Mouse (Mus musculus): ENCODE data around the gene Btnl10.

Gene Btnl10

GRCm38 (mm10) chr11:58917745-58918366 is at the start of gene Btnl10:
Btnl10 (plus strand) TSS chr11:58917908.
- DNase-seq (ENCODE audit: low spot score in 2 of 2), result peak; percentile 75 to 79

GRCm38 (mm10) chr11:58867954-58868330 is 49.8 kb upstream of the Btnl10 start:
- no peak for DNase-seq (ENCODE audit: low spot score in 2 of 2)

- DNase-seq (ENCODE audit: low spot score in 2 of 2), result no peak
Measured at GRCm38 (mm10) chr11:58870961-58871360, 46.7 kb upstream of the Btnl10 start.

- no peak for DNase-seq (ENCODE audit: low spot score in 2 of 2)
Measured at GRCm38 (mm10) chr11:58883756-58884155, 34.0 kb upstream of the Btnl10 start.

- DNase-seq (ENCODE audit: low spot score in 2 of 2), result no peak
Measured at GRCm38 (mm10) chr11:58890511-58890910, 27.2 kb upstream of the Btnl10 start.

- no peak for DNase-seq (ENCODE audit: low spot score in 2 of 2)
Measured at GRCm38 (mm10) chr11:58894456-58894855, 23.3 kb upstream of the Btnl10 start.

GRCm38 (mm10) chr11:58897485-58897884 is 20.2 kb upstream of the Btnl10 start:
- no peak for DNase-seq (ENCODE audit: low spot score in 2 of 2)

- peak in 1 of 2 experiments; percentile 48 for DNase-seq (ENCODE audit: low spot score in 2 of 2)
Measured at GRCm38 (mm10) chr11:58901080-58901479, 16.6 kb upstream of the Btnl10 start.

- DNase-seq (ENCODE audit: low spot score in 2 of 2), result peak; percentile 98 to 99
Measured at GRCm38 (mm10) chr11:58903511-58904409, 13.9 kb upstream of the Btnl10 start, which contains the start of gene Zfp39. Zfp39 (minus strand) TSS chr11:58904225.

GRCm38 (mm10) chr11:58904410-58904718 is 13.3 kb upstream of the Btnl10 start:
- no peak for DNase-seq (ENCODE audit: low spot score in 2 of 2)

- DNase-seq (ENCODE audit: low spot score in 2 of 2), result peak in 1 of 2 experiments; percentile 32
Measured at GRCm38 (mm10) chr11:58904838-58905237, 12.9 kb upstream of the Btnl10 start.

GRCm38 (mm10) chr11:58913776-58914175 is 3.9 kb upstream of the Btnl10 start:
- DNase-seq (ENCODE audit: low spot score in 2 of 2), result no peak

GRCm38 (mm10) chr11:58914461-58915028 is 3.2 kb upstream of the Btnl10 start:
- peak in 1 of 2 experiments; percentile 43 for DNase-seq (ENCODE audit: low spot score in 2 of 2)

GRCm38 (mm10) chr11:58916879-58917744 is 596 bp upstream of the Btnl10 start:
- DNase-seq (ENCODE audit: low spot score in 2 of 2), result peak; percentile 87 to 95

GRCm38 (mm10) chr11:58918759-58919158 is 1.1 kb downstream of the Btnl10 start:
- no peak for DNase-seq (ENCODE audit: low spot score in 2 of 2)

- no peak for DNase-seq (ENCODE audit: low spot score in 2 of 2)
Measured at GRCm38 (mm10) chr11:58922420-58922819, 4.7 kb downstream of the Btnl10 start.

- no peak for DNase-seq (ENCODE audit: low spot score in 2 of 2)
Measured at GRCm38 (mm10) chr11:58926651-58927050, 8.9 kb downstream of the Btnl10 start.

GRCm38 (mm10) chr11:58927053-58927452 is 9.3 kb downstream of the Btnl10 start:
- no peak for DNase-seq (ENCODE audit: low spot score in 2 of 2)

- peak; percentile 75 to 89 for DNase-seq (ENCODE audit: low spot score in 2 of 2)
Measured at GRCm38 (mm10) chr11:58927790-58928651, 10.3 kb downstream of the Btnl10 start.

GRCm38 (mm10) chr11:58929055-58929454 is 11.3 kb downstream of the Btnl10 start:
- DNase-seq (ENCODE audit: low spot score in 2 of 2), result no peak

- DNase-seq (ENCODE audit: low spot score in 2 of 2), result no peak
Measured at GRCm38 (mm10) chr11:58929641-58930040, 11.9 kb downstream of the Btnl10 start.

All from spleen, postnatal 4 days (tissue).